Mouse (Mus musculus) heart, embryonic 15.5 days (tissue): ENCODE data around the gene Gimap8. TPM values are rescaled to one million over a fixed set of nuclear protein-coding genes. Genes with fewer than 3 reads are reported as not detected.
"Not testable (repeated sequence)": the region's sequence is repeated elsewhere in the genome, so short reads cannot be mapped to it uniquely, and the experiment has no call there.

Experiments
- ATAC-seq: fragments of 200-750 bp; cut with Nextera tagmentation; replicated peaks from 2 replicates; pipeline ENCODE4 v1.8.0; 2017; ENCODE audit warnings: low read depth, moderate TSS enrichment; ENCODE audit not compliant: insufficient number of reproducible peaks, insufficient read depth, low FRiP score
- H3K27ac ChIP-seq: fragments of 300-500 bp; sonication (generic); 2 replicates; pipeline ENCODE4 v1.5.1; 2015; ENCODE audit warnings: mild to moderate bottlenecking, inconsistent platforms
- H3K27me3 ChIP-seq: fragments of 300-500 bp; sonication (generic); 2 replicates; pipeline ENCODE4 v1.6.1; 2015; ENCODE audit warnings: inconsistent platforms
- H3K36me3 ChIP-seq: fragments of 300-500 bp; sonication (generic); 2 replicates; pipeline ENCODE4 v1.6.1; 2015; ENCODE audit warnings: mild to moderate bottlenecking, inconsistent platforms
- H3K4me1 ChIP-seq: fragments of 300-500 bp; sonication (generic); replicated peaks from 2 replicates; pipeline ENCODE4 v1.6.1; 2015; ENCODE audit warnings: inconsistent platforms
- H3K4me2 ChIP-seq: fragments of 300-500 bp; sonication (generic); 2 replicates; pipeline ENCODE4 v1.6.1; 2015; ENCODE audit warnings: inconsistent platforms, mild to moderate bottlenecking, moderate library complexity
- H3K4me3 ChIP-seq: fragments of 300-500 bp; sonication (generic); 2 replicates; pipeline ENCODE4 v1.5.1; 2015; ENCODE audit warnings: mild to moderate bottlenecking, inconsistent platforms
- H3K9ac ChIP-seq: fragments of 300-500 bp; sonication (generic); 2 replicates; pipeline ENCODE4 v1.6.1; 2015; ENCODE audit warnings: mild to moderate bottlenecking, inconsistent platforms
- H3K9me3 ChIP-seq: fragments of 300-500 bp; sonication (generic); replicated peaks from 2 replicates; pipeline ENCODE4 v1.6.1; 2016; ENCODE audit warnings: inconsistent platforms
- WGBS: fragments of 180-500 bp; shearing (Covaris S2); methylation state at CpG from one replicate; pipeline ENCODE4 v1.1.7; 2015; ENCODE audit warnings: mixed read lengths; 5-methylcytosine and 5-hydroxymethylcytosine counted together
- polyA plus RNA-seq: library from polyadenylated mRNA; unstranded; fragments of >200 nt; fragmentation: Nextera tagmentation; extraction: Ambion mirVana; gene quantifications from 2 replicates; pipeline ENCODE4 v1.2.1, GENCODE M21; 2015

Gimap8 gene
- 1.6 and 1.7 TPM in 2 replicates for polyA plus RNA-seq

DNA sequence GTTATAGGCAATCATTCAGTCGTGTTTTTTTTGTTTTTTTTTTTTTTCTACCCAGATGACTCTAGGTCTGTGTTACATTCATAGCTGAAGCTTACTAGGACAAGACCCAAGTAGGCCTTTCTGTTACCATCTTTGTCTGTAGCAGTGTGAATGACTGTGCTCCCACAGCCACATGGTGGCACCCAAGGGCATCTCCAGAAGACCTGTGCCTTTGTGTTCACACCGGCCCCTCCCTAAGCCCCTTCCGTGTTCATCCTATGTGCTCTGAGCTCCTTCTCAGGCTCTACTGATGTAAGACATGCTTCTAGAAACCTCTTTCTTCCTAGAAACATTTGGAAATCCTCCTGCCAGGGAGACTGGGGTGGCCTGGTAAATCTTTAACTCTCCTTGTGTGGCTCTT lies at the start of gene Gimap8:
Gene Gimap8 (plus strand): TSS at position 240 of the 400 bp plus-strand sequence.
- Histone ChIP-seq H3K9ac (no peak within 1 kb of the TSS), H3K27me3 (no peaks in the 10 kb centered on the region), H3K9me3 (no peaks in the 10 kb centered on the region), H3K27ac (no peak within 1 kb of the TSS), H3K4me2 (peak within 1 kb of the TSS; percentile 43), H3K4me1 (peaks cover 3% of the 10 kb centered on the region; the same call in 1 of the 2 replicates), H3K4me3 (peak within 1 kb of the TSS; percentile 25; the same call in 1 of the 2 replicates), H3K36me3 (no peaks in the 10 kb centered on the region)
- 26% methylated on average over 3 of the region's 3 CpGs for WGBS
- peak; percentile 79; the same call in 1 of the 2 replicates for ATAC-seq

GRCm38 (mm10) chr6:48600594-48600993 lies 46.4 kb upstream of the Gimap8 start:
- Histone ChIP-seq H3K4me2 (no peak overlapping the region), H3K4me1 (peaks cover 15% of the 10 kb centered on the region), H3K27me3 (no peaks in the 10 kb centered on the region), H3K27ac (no peak overlapping the region), H3K9ac (no peak overlapping the region), H3K4me3 (no peak overlapping the region), H3K36me3 (peaks cover 42% of the 10 kb centered on the region), H3K9me3 (peaks cover 3% of the 10 kb centered on the region; the same call in 1 of the 2 replicates)
- WGBS = 83% methylated on average over 1 of the region's 1 CpGs
- ATAC-seq = no peak

DNA sequence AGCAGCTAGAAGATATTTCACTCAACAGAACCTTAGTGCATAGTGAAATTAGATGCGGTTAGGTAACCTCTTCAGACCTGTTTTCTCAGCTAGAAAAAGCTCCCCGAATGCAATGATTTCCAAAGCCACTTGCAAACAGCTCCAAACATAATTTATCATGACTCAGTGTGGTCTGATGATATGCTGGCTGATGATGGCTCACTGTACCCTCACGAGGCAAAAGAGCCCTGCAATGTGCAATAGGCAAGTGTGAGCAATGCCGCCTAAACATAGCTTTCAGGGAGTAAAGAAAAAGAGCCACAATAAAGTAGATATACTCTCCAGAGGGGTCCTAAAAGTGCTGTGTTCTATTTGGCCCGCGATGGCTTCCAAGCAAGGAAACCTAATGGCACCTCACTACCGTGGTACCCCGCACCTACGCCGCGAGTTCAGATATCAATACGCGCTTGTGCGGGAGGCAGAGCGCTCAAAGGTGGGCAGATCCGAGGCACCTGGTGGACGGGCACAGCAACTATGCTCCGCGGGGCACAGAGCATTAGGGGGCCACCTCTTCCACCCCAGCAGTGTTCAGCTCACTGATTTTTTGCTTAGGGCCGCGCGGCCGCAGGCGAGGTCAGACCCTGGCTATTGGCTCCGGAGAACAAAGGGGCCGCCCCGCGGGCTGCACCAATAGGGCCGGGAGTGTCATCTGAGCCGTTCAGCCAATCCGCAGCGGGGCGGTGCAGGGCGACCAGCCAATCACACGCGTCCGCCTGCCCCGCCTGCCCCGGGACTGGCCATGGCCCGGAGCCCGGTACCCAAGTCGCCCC lies 45.6 kb upstream of the Gimap8 start, which contains the start of gene Zfp775:
Gene Zfp775 (plus strand): TSS at position 793 of the 809 bp plus-strand sequence.
- Histone ChIP-seq H3K27me3 (no peaks in the 10 kb centered on the region), H3K27ac (peak within 1 kb of the TSS; percentile 86), H3K4me3 (peak within 1 kb of the TSS; percentile 79), H3K4me2 (peak within 1 kb of the TSS; percentile 86), H3K4me1 (peaks cover 15% of the 10 kb centered on the region), H3K9ac (peak within 1 kb of the TSS; percentile 81), H3K9me3 (no peaks in the 10 kb centered on the region), H3K36me3 (peaks cover 33% of the 10 kb centered on the region)
- ATAC-seq = peak; percentile 99
- 5% methylated on average over 42 of the region's 42 CpGs for WGBS

DNA sequence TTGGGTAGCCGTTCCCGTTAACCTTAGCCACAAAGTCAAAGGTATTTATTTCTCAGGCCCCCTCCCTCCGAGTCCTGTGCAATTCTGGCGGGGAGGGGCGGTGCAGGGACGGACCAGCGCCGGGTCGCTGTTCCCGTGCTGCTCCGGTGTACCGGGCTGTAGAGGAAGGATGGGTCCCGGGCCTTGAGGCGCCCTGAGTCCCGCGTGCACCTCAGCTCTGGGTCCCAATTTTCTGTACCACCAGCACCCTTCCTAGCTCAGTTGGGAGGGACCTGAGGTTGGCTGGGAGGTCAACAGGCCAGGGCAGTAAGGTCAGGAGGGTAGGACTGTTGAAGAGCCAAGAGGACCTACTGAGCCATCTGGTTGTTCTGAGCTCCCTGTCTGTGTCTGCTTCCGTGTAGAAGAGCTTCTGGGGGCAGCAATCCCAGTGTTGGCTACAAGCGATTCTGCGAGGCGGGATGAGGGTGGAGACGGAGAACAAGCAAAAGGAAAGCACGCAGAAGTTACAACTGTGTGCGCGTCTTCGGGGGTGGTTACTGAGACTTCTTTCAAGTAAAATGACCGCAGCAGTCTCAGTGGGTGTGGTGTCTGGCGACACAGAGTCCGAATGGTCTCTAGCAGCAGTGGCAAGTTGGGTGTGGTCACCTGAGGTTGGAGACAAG lies 44.8 kb upstream of the Gimap8 start:
- Histone ChIP-seq H3K9me3 (no peaks in the 10 kb centered on the region), H3K4me3 (peak overlapping the region; percentile 79), H3K36me3 (peaks cover 26% of the 10 kb centered on the region), H3K4me2 (peak overlapping the region; percentile 86), H3K27me3 (no peaks in the 10 kb centered on the region), H3K27ac (peak overlapping the region; percentile 86), H3K9ac (peak overlapping the region; percentile 81), H3K4me1 (peaks cover 15% of the 10 kb centered on the region)
- WGBS = under 1% methylated on average over 28 of the region's 28 CpGs
- peak; percentile 67 for ATAC-seq

- Histone ChIP-seq H3K4me2 (no peak overlapping the region), H3K36me3 (no peaks in the 10 kb centered on the region), H3K9ac (no peak overlapping the region), H3K27me3 (no peaks in the 10 kb centered on the region), H3K4me3 (no peak overlapping the region), H3K27ac (no peak overlapping the region), H3K4me1 (peaks cover 7% of the 10 kb centered on the region), H3K9me3 (no peaks in the 10 kb centered on the region)
- no peak for ATAC-seq
- 73% methylated on average over 2 of the region's 2 CpGs for WGBS
Observed at GRCm38 (mm10) chr6:48608124-48608523, 38.9 kb upstream of the Gimap8 start.

- H3K9ac ChIP-seq = no peak overlapping the region
- 49% methylated on average over 7 of the region's 7 CpGs for WGBS
- peaks cover 9% of the 10 kb centered on the region; the same call in 1 of the 2 replicates for H3K36me3 ChIP-seq
- no peak overlapping the region for H3K4me3 ChIP-seq
- no peaks in the 10 kb centered on the region for H3K9me3 ChIP-seq
- ATAC-seq = no peak
- H3K4me1 ChIP-seq = peaks cover 7% of the 10 kb centered on the region; the same call in 1 of the 2 replicates
- no peaks in the 10 kb centered on the region for H3K27me3 ChIP-seq
- no peak overlapping the region for H3K27ac ChIP-seq
- no peak overlapping the region for H3K4me2 ChIP-seq
Observed at GRCm38 (mm10) chr6:48609512-48609911, 37.5 kb upstream of the Gimap8 start.

GRCm38 (mm10) chr6:48610657-48611056 lies 36.4 kb upstream of the Gimap8 start:
- 76% methylated on average over 3 of the region's 3 CpGs for WGBS
- no peak for ATAC-seq
- no peaks in the 10 kb centered on the region for H3K27me3 ChIP-seq
- H3K4me3 ChIP-seq = no peak overlapping the region
- peaks cover 7% of the 10 kb centered on the region; the same call in 1 of the 2 replicates for H3K4me1 ChIP-seq
- H3K9ac ChIP-seq = no peak overlapping the region
- no peak overlapping the region for H3K27ac ChIP-seq
- peaks cover 13% of the 10 kb centered on the region; the same call in 1 of the 2 replicates for H3K36me3 ChIP-seq
- H3K9me3 ChIP-seq = no peaks in the 10 kb centered on the region
- no peak overlapping the region for H3K4me2 ChIP-seq

DNA sequence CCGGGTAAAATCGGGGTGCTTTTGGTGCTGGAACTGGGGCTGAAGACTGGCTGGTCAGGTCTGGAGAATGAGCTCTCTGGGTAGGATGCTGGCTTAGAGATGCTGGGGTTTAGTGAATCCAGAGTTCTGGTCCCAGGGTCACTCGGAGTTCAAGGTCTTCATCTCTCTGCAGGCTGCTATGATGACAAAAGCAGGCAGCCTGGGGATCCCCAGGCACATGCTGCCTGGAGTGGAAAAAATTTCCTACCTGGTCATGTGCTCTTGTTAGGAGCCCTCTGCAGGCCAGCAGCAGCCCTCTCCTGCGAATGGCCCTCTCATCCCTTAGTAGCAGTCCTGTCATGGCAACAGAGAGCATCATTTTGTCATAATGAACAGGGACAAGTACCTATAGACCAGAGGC lies 33.6 kb upstream of the Gimap8 start:
- H3K4me3 ChIP-seq = no peak overlapping the region
- ATAC-seq = no peak
- H3K36me3 ChIP-seq = peaks cover 17% of the 10 kb centered on the region
- H3K9me3 ChIP-seq = no peaks in the 10 kb centered on the region
- 76% methylated on average over 4 of the region's 4 CpGs for WGBS
- H3K9ac ChIP-seq = no peak overlapping the region
- no peaks in the 10 kb centered on the region for H3K27me3 ChIP-seq
- H3K27ac ChIP-seq = no peak overlapping the region
- no peak overlapping the region for H3K4me2 ChIP-seq
- peaks cover 7% of the 10 kb centered on the region; the same call in 1 of the 2 replicates for H3K4me1 ChIP-seq

DNA sequence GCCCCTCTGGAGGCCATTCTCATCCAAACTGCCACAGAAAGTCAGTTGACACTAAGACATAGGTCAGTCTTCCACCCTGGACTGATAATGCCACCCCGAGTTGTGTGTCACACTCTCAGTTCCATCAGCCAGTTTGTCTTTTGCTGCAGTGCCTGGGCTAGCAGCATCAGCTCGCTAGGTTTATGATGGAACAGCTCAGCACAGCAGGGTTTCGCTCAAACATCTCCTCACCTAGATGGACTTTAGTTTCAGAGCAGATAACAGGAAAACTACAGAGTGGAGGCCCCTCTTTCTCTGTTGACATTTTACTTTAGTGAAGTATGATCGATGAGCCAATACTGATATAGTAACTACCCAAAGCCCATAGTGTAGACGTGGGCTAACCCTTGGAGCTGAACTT lies 32.3 kb upstream of the Gimap8 start:
- no peak overlapping the region for H3K4me2 ChIP-seq
- no peak overlapping the region for H3K27ac ChIP-seq
- H3K4me1 ChIP-seq = no peaks in the 10 kb centered on the region
- H3K4me3 ChIP-seq = no peak overlapping the region
- 88% methylated on average over 5 of the region's 5 CpGs for WGBS
- no peaks in the 10 kb centered on the region for H3K27me3 ChIP-seq
- no peaks in the 10 kb centered on the region for H3K9me3 ChIP-seq
- no peak for ATAC-seq
- peaks cover 24% of the 10 kb centered on the region for H3K36me3 ChIP-seq
- no peak overlapping the region for H3K9ac ChIP-seq

- H3K36me3 ChIP-seq = peaks cover 24% of the 10 kb centered on the region
- ATAC-seq = no peak
- 91% methylated on average over 30 of the region's 30 CpGs for WGBS
Observed at GRCm38 (mm10) chr6:48620031-48620430, 27.0 kb upstream of the Gimap8 start.

GRCm38 (mm10) chr6:48622186-48622843 lies 24.7 kb upstream of the Gimap8 start:
- H3K36me3 ChIP-seq = peaks cover 21% of the 10 kb centered on the region
- H3K27ac ChIP-seq, H3K4me1 ChIP-seq, H3K4me2 ChIP-seq, H3K27me3 ChIP-seq, H3K9ac ChIP-seq, H3K4me3 ChIP-seq, ATAC-seq, H3K9me3 ChIP-seq: not testable (repeated sequence)
- 82% methylated on average over 8 of the region's 8 CpGs for WGBS

More at GRCm38 (mm10) chr6:48620031-48620430, 27.0 kb upstream of the Gimap8 start:
- Histone ChIP-seq H3K27ac (no peak overlapping the region), H3K27me3 (no peaks in the 10 kb centered on the region), H3K9ac (no peak overlapping the region), H3K4me1 (no peaks in the 10 kb centered on the region), H3K4me3 (no peak overlapping the region), H3K4me2 (no peak overlapping the region), H3K9me3 (no peaks in the 10 kb centered on the region)
